Mouse (Mus musculus) lung, embryonic 16.5 days (tissue): Measurements from ENCODE around the gene Adprh. TPM values are rescaled to one million over a fixed set of nuclear protein-coding genes. Genes with fewer than 3 reads are reported as not detected.

Experiments
- ATAC-seq: fragments of 200-750 bp; cut with Nextera tagmentation; 2 replicates; pipeline ENCODE4 v1.8.0; 2017; ENCODE audit warnings: low read depth, mild to moderate bottlenecking, moderate library complexity
- H3K27ac ChIP-seq: fragments of 300-500 bp; sonication (generic); 2 replicates; pipeline ENCODE4 v1.5.1; 2014; ENCODE audit warnings: mild to moderate bottlenecking, control low read depth, low read length
- H3K27me3 ChIP-seq: fragments of 300-500 bp; sonication (generic); 2 replicates; pipeline ENCODE4 v1.6.1; 2014; ENCODE audit warnings: low read depth, low read length, mixed read lengths; ENCODE audit not compliant: control insufficient read depth, insufficient read depth
- H3K36me3 ChIP-seq: fragments of 300-500 bp; sonication (generic); 2 replicates; pipeline ENCODE4 v1.6.1; 2014; ENCODE audit warnings: low read length; ENCODE audit not compliant: control insufficient read depth, insufficient read depth
- H3K4me1 ChIP-seq: fragments of 300-500 bp; sonication (generic); replicated peaks from 2 replicates; pipeline ENCODE4 v1.6.1; 2014; ENCODE audit warnings: low read length, mixed read lengths; ENCODE audit not compliant: control insufficient read depth, insufficient read depth
- H3K4me2 ChIP-seq: fragments of 300-500 bp; sonication (generic); 2 replicates; pipeline ENCODE4 v1.6.1; 2014; ENCODE audit warnings: low read depth, low read length, control low read depth
- H3K4me3 ChIP-seq: fragments of 300-500 bp; sonication (generic); 2 replicates; pipeline ENCODE4 v1.5.1; 2014; ENCODE audit warnings: mild to moderate bottlenecking, low read length, control low read depth
- H3K9ac ChIP-seq: fragments of 300-500 bp; sonication (generic); 2 replicates; pipeline ENCODE4 v1.6.1; 2014; ENCODE audit warnings: low read length, control low read depth
- H3K9me3 ChIP-seq: fragments of 300-500 bp; sonication (generic); 2 replicates; pipeline ENCODE4 v1.6.1; 2016; ENCODE audit warnings: low read length; ENCODE audit not compliant: control insufficient read depth
- WGBS: fragments of 180-500 bp; shearing (Covaris S2); extraction: QIAGEN DNeasy Blood & Tissue Kit; methylation state at CpG from one replicate; pipeline ENCODE4 v1.1.7; 2014; 5-methylcytosine and 5-hydroxymethylcytosine counted together
- polyA plus RNA-seq: library from polyadenylated mRNA; unstranded; fragments of >200 nt; fragmentation: Nextera tagmentation; extraction: Ambion mirVana; gene quantifications from 2 replicates; pipeline ENCODE4 v1.2.1, GENCODE M21; 2015

Gene Adprh
- polyA plus RNA-seq, 1 experiment from 2014 or later, result 78.2 TPM

GRCm38 (mm10) chr16:38467917-38468705 lies 15.6 kb upstream of the Adprh start:
- Histone ChIP-seq H3K27ac (no peak overlapping the region), H3K9ac (no peak overlapping the region), H3K4me2 (no peak overlapping the region), H3K9me3 (no peaks in the 10 kb centered on the region), H3K4me1 (no peaks in the 10 kb centered on the region), H3K27me3 (no peaks in the 10 kb centered on the region), H3K4me3 (no peak overlapping the region), H3K36me3 (no peaks in the 10 kb centered on the region)
- WGBS, result 68% methylated on average over 8 of the region's 8 CpGs
- no peak for ATAC-seq

GRCm38 (mm10) chr16:38467091-38467916 lies 14.8 kb upstream of the Adprh start:
- H3K27me3 ChIP-seq, result no peaks in the 10 kb centered on the region
- H3K27ac ChIP-seq, result no peak overlapping the region
- WGBS, result 77% methylated on average over 13 of the region's 13 CpGs
- ATAC-seq, result no peak
- H3K4me2 ChIP-seq, result no peak overlapping the region
- no peak overlapping the region for H3K4me3 ChIP-seq
- H3K9ac ChIP-seq, result no peak overlapping the region
- no peaks in the 10 kb centered on the region for H3K9me3 ChIP-seq
- no peaks in the 10 kb centered on the region for H3K4me1 ChIP-seq
- no peaks in the 10 kb centered on the region for H3K36me3 ChIP-seq

- WGBS, result 78% methylated on average over 4 of the region's 4 CpGs
- ATAC-seq, result no peak
These were observed 13.6 kb upstream of the Adprh start for GRCm38 (mm10) chr16:38466089-38466488.

GRCm38 (mm10) chr16:38463305-38463704 lies 10.8 kb upstream of the Adprh start:
- no peaks in the 10 kb centered on the region for H3K36me3 ChIP-seq
- H3K4me2 ChIP-seq, result no peak overlapping the region
- H3K27me3 ChIP-seq, result no peaks in the 10 kb centered on the region
- no peaks in the 10 kb centered on the region for H3K4me1 ChIP-seq
- no peak overlapping the region for H3K4me3 ChIP-seq
- 82% methylated on average over 5 of the region's 5 CpGs for WGBS
- ATAC-seq, result no peak
- no peak overlapping the region for H3K27ac ChIP-seq
- no peaks in the 10 kb centered on the region for H3K9me3 ChIP-seq
- no peak overlapping the region for H3K9ac ChIP-seq

More at GRCm38 (mm10) chr16:38466089-38466488, 13.6 kb upstream of the Adprh start:
- Histone ChIP-seq H3K4me3 (no peak overlapping the region), H3K4me1 (no peaks in the 10 kb centered on the region), H3K4me2 (no peak overlapping the region), H3K27me3 (no peaks in the 10 kb centered on the region), H3K9me3 (no peaks in the 10 kb centered on the region), H3K27ac (no peak overlapping the region), H3K36me3 (no peaks in the 10 kb centered on the region), H3K9ac (no peak overlapping the region)

GRCm38 (mm10) chr16:38462161-38462560 lies 9.7 kb upstream of the Adprh start:
- Histone ChIP-seq H3K27me3 (no peaks in the 10 kb centered on the region), H3K36me3 (no peaks in the 10 kb centered on the region), H3K4me1 (no peaks in the 10 kb centered on the region), H3K9ac (peak overlapping the region; percentile 32; the same call in 1 of the 2 replicates), H3K4me3 (no peak overlapping the region), H3K27ac (no peak overlapping the region), H3K4me2 (no peak overlapping the region), H3K9me3 (no peaks in the 10 kb centered on the region)
- WGBS, result 68% methylated on average over 7 of the region's 7 CpGs
- no peak for ATAC-seq

- no peak for ATAC-seq
- no peak overlapping the region for H3K4me2 ChIP-seq
- no peak overlapping the region for H3K4me3 ChIP-seq
- 48% methylated on average over 8 of the region's 8 CpGs for WGBS
- H3K4me1 ChIP-seq, result no peaks in the 10 kb centered on the region
- no peaks in the 10 kb centered on the region for H3K27me3 ChIP-seq
- no peak overlapping the region for H3K27ac ChIP-seq
- H3K9ac ChIP-seq, result no peak overlapping the region; the same call in 1 of the 2 replicates
- no peaks in the 10 kb centered on the region for H3K36me3 ChIP-seq
- no peaks in the 10 kb centered on the region for H3K9me3 ChIP-seq
These were observed 9.2 kb upstream of the Adprh start for GRCm38 (mm10) chr16:38461749-38462148.

GRCm38 (mm10) chr16:38459990-38460389 lies 7.5 kb upstream of the Adprh start:
- H3K4me1 ChIP-seq, result no peaks in the 10 kb centered on the region
- H3K4me3 ChIP-seq, result no peak overlapping the region
- H3K9me3 ChIP-seq, result no peaks in the 10 kb centered on the region
- no peaks in the 10 kb centered on the region for H3K27me3 ChIP-seq
- H3K4me2 ChIP-seq, result no peak overlapping the region
- 86% methylated on average over 4 of the region's 4 CpGs for WGBS
- H3K27ac ChIP-seq, result no peak overlapping the region
- ATAC-seq, result no peak
- H3K36me3 ChIP-seq, result no peaks in the 10 kb centered on the region
- H3K9ac ChIP-seq, result no peak overlapping the region

- Histone ChIP-seq H3K4me1 (no peaks in the 10 kb centered on the region), H3K36me3 (no peaks in the 10 kb centered on the region), H3K27me3 (no peaks in the 10 kb centered on the region), H3K9me3 (no peaks in the 10 kb centered on the region), H3K4me3 (no peak overlapping the region), H3K9ac (no peak overlapping the region), H3K27ac (no peak overlapping the region), H3K4me2 (no peak overlapping the region)
- 65% methylated on average over 6 of the region's 6 CpGs for WGBS
- ATAC-seq, result no peak
These were observed 6.2 kb upstream of the Adprh start for GRCm38 (mm10) chr16:38458600-38459280.
